Mouse (Mus musculus): ENCODE results near the gene Abcc1. TPM values are rescaled to one million over a fixed set of nuclear protein-coding genes. Genes with fewer than 3 reads are reported as not detected.

Abcc1 gene
- total and polyA plus RNA-seq, 2 experiments from 2014 or later: 7.5 to 11.9 TPM

GRCm38 (mm10) chr16:14462535-14462934 lies 101.2 kb downstream of the Abcc1 start:
- Histone ChIP-seq H3K27me3 (ENCODE audit: insufficient read depth, low read length) (no peaks in the 10 kb centered on the region), H3K4me2 (ENCODE audit: low read depth, low read length, poor library complexity, severe bottlenecking) (no peak overlapping the region), H3K36me3 (ENCODE audit: insufficient read depth, low read length) (peaks cover 62% of the 10 kb centered on the region), H3K9me3 (ENCODE audit: low read length) (no peaks in the 10 kb centered on the region), H3K4me3 (ENCODE audit: low read depth, low read length) (no peak overlapping the region), H3K4me1 (ENCODE audit: insufficient read depth, low read length) (no peaks in the 10 kb centered on the region), H3K27ac (ENCODE audit: low read depth, low read length) (no peak overlapping the region), H3K9ac (replicated peaks; ENCODE audit: low read length, poor library complexity, severe bottlenecking) (no peak overlapping the region)
- no peak for DNase-seq (ENCODE audit: low spot score)
- 94% methylated on average over 2 of the region's 2 CpGs for WGBS
- TF ChIP-seq CTCF (IDR thresholded peaks at IDR 0.05): no peak
- no peak for ATAC-seq (ENCODE audit: low FRiP score)

- H3K4me1 ChIP-seq (ENCODE audit: insufficient read depth, low read length): no peaks in the 10 kb centered on the region
- WGBS: 95% methylated on average over 6 of the region's 6 CpGs
- no peak for TF ChIP-seq CTCF (IDR thresholded peaks at IDR 0.05)
- H3K36me3 ChIP-seq (ENCODE audit: insufficient read depth, low read length): peaks cover 52% of the 10 kb centered on the region
- H3K9me3 ChIP-seq (ENCODE audit: low read length): no peaks in the 10 kb centered on the region
- no peak for ATAC-seq (ENCODE audit: low FRiP score)
- H3K27ac ChIP-seq (ENCODE audit: low read depth, low read length): no peak overlapping the region
- H3K9ac ChIP-seq (replicated peaks; ENCODE audit: low read length, poor library complexity, severe bottlenecking): no peak overlapping the region
- no peak overlapping the region for H3K4me3 ChIP-seq (ENCODE audit: low read depth, low read length)
- H3K27me3 ChIP-seq (ENCODE audit: insufficient read depth, low read length): no peaks in the 10 kb centered on the region
- no peak for DNase-seq (ENCODE audit: low spot score)
- H3K4me2 ChIP-seq (ENCODE audit: low read depth, low read length, poor library complexity, severe bottlenecking): no peak overlapping the region
Observed at GRCm38 (mm10) chr16:14465016-14465415, 103.7 kb downstream of the Abcc1 start.

GRCm38 (mm10) chr16:14468351-14468750 lies 107.0 kb downstream of the Abcc1 start:
- Histone ChIP-seq H3K4me2 (ENCODE audit: low read depth, low read length, poor library complexity, severe bottlenecking) (no peak overlapping the region), H3K9ac (replicated peaks; ENCODE audit: low read length, poor library complexity, severe bottlenecking) (no peak overlapping the region), H3K9me3 (ENCODE audit: low read length) (no peaks in the 10 kb centered on the region), H3K27me3 (ENCODE audit: insufficient read depth, low read length) (no peaks in the 10 kb centered on the region), H3K4me1 (ENCODE audit: insufficient read depth, low read length) (no peaks in the 10 kb centered on the region), H3K36me3 (ENCODE audit: insufficient read depth, low read length) (peaks cover 62% of the 10 kb centered on the region), H3K4me3 (ENCODE audit: low read depth, low read length) (no peak overlapping the region), H3K27ac (ENCODE audit: low read depth, low read length) (no peak overlapping the region)
- WGBS: 84% methylated on average over 2 of the region's 2 CpGs
- DNase-seq (ENCODE audit: low spot score) (no peak), ATAC-seq (ENCODE audit: low FRiP score) (no peak)
- TF ChIP-seq CTCF (IDR thresholded peaks at IDR 0.05): no peak

GRCm38 (mm10) chr16:14468841-14469240 lies 107.5 kb downstream of the Abcc1 start:
- Histone ChIP-seq H3K27ac (ENCODE audit: low read depth, low read length) (no peak overlapping the region), H3K9me3 (ENCODE audit: low read length) (no peaks in the 10 kb centered on the region), H3K27me3 (ENCODE audit: insufficient read depth, low read length) (no peaks in the 10 kb centered on the region), H3K36me3 (ENCODE audit: insufficient read depth, low read length) (peaks cover 65% of the 10 kb centered on the region), H3K4me3 (ENCODE audit: low read depth, low read length) (no peak overlapping the region), H3K9ac (replicated peaks; ENCODE audit: low read length, poor library complexity, severe bottlenecking) (no peak overlapping the region), H3K4me2 (ENCODE audit: low read depth, low read length, poor library complexity, severe bottlenecking) (no peak overlapping the region), H3K4me1 (ENCODE audit: insufficient read depth, low read length) (no peaks in the 10 kb centered on the region)
- TF ChIP-seq CTCF (IDR thresholded peaks at IDR 0.05): no peak
- ATAC-seq (ENCODE audit: low FRiP score) (no peak), DNase-seq (ENCODE audit: low spot score) (no peak)
- WGBS: 94% methylated on average over 5 of the region's 5 CpGs

GRCm38 (mm10) chr16:14472171-14472570 lies 110.8 kb downstream of the Abcc1 start:
- Histone ChIP-seq H3K27ac (ENCODE audit: low read depth, low read length) (no peak overlapping the region), H3K9ac (replicated peaks; ENCODE audit: low read length, poor library complexity, severe bottlenecking) (no peak overlapping the region), H3K4me3 (ENCODE audit: low read depth, low read length) (no peak overlapping the region), H3K4me2 (ENCODE audit: low read depth, low read length, poor library complexity, severe bottlenecking) (no peak overlapping the region), H3K36me3 (ENCODE audit: insufficient read depth, low read length) (peaks cover 42% of the 10 kb centered on the region), H3K9me3 (ENCODE audit: low read length) (no peaks in the 10 kb centered on the region), H3K4me1 (ENCODE audit: insufficient read depth, low read length) (no peaks in the 10 kb centered on the region), H3K27me3 (ENCODE audit: insufficient read depth, low read length) (no peaks in the 10 kb centered on the region)
- ATAC-seq (ENCODE audit: low FRiP score) (no peak; the same call in 1 of the 2 replicates), DNase-seq (ENCODE audit: low spot score) (peak; percentile 13)
- TF ChIP-seq CTCF (IDR thresholded peaks at IDR 0.05): no peak
- WGBS: 69% methylated on average over 5 of the region's 5 CpGs

GRCm38 (mm10) chr16:14473686-14474085 lies 112.3 kb downstream of the Abcc1 start:
- H3K27me3 ChIP-seq (ENCODE audit: insufficient read depth, low read length): no peaks in the 10 kb centered on the region
- peaks cover 33% of the 10 kb centered on the region for H3K36me3 ChIP-seq (ENCODE audit: insufficient read depth, low read length)
- WGBS: 95% methylated on average over 7 of the region's 7 CpGs
- DNase-seq (ENCODE audit: low spot score) (no peak), ATAC-seq (ENCODE audit: low FRiP score) (no peak)
- no peak for TF ChIP-seq CTCF (IDR thresholded peaks at IDR 0.05)
- no peaks in the 10 kb centered on the region for H3K4me1 ChIP-seq (ENCODE audit: insufficient read depth, low read length)
- H3K9ac ChIP-seq (replicated peaks; ENCODE audit: low read length, poor library complexity, severe bottlenecking): no peak overlapping the region
- H3K27ac ChIP-seq (ENCODE audit: low read depth, low read length): no peak overlapping the region
- H3K9me3 ChIP-seq (ENCODE audit: low read length): no peaks in the 10 kb centered on the region
- no peak overlapping the region for H3K4me2 ChIP-seq (ENCODE audit: low read depth, low read length, poor library complexity, severe bottlenecking)
- no peak overlapping the region for H3K4me3 ChIP-seq (ENCODE audit: low read depth, low read length)

Measured in midbrain, postnatal 0 days (tissue).